Mouse (Mus musculus): ENCODE results near the gene Dnajc10. TPM values are rescaled to one million over a fixed set of nuclear protein-coding genes. Genes with fewer than 3 reads are reported as not detected.

The Dnajc10 gene
- polyA plus RNA-seq, 1 experiment = 31.4 TPM

- Histone ChIP-seq H3K4me2 (ENCODE audit: low read depth) (no peak overlapping the region), H3K79me2 (ENCODE audit: control insufficient read depth, insufficient read depth) (no peaks in the 10 kb centered on the region), H3K27me3 (ENCODE audit: control insufficient read depth, insufficient read depth, insufficient read length) (no peaks in the 10 kb centered on the region), H3K4me3 (no peak overlapping the region), H3K36me3 (ENCODE audit: control insufficient read depth, insufficient read depth) (peaks cover 26% of the 10 kb centered on the region), H3ac (ENCODE audit: control insufficient read depth, insufficient read length) (no peak overlapping the region)
- TF ChIP-seq E2F4 (IDR thresholded peaks at IDR 0.05; ENCODE audit: insufficient read depth) = no peak
- no peak for TF ChIP-seq USF1 (IDR thresholded peaks at IDR 0.05; ENCODE audit: low read depth)
- no peak for TF ChIP-seq POLR2A (IDR thresholded peaks at IDR 0.05; ENCODE audit: insufficient read length, low read depth)
- no peak for TF ChIP-seq TCF3 (IDR thresholded peaks at IDR 0.05; ENCODE audit: insufficient read length, low read depth)
- TF ChIP-seq CEBPB (IDR thresholded peaks at IDR 0.05; ENCODE audit: insufficient read depth, poor library complexity, severe bottlenecking) = no peak
- no peak for TF ChIP-seq MYOG (IDR thresholded peaks at IDR 0.05; ENCODE audit: control insufficient read depth in 1 of 3, insufficient read depth in 1 of 3, insufficient read length in 2 of 3, low read depth in 2 of 3)
- no peak for TF ChIP-seq REST (IDR thresholded peaks at IDR 0.05; ENCODE audit: insufficient read depth, insufficient read length)
These were observed 41.5 kb downstream of the Dnajc10 start for GRCm38 (mm10) chr2:80356656-80357231.

GRCm38 (mm10) chr2:80371458-80371857 lies 56.2 kb downstream of the Dnajc10 start:
- no peaks in the 10 kb centered on the region for H3K79me2 ChIP-seq (ENCODE audit: control insufficient read depth, insufficient read depth)
- no peak overlapping the region for H3K4me2 ChIP-seq (ENCODE audit: low read depth)
- no peak for TF ChIP-seq MYOG (IDR thresholded peaks at IDR 0.05; ENCODE audit: control insufficient read depth in 1 of 3, insufficient read depth in 1 of 3, insufficient read length in 2 of 3, low read depth in 2 of 3)
- H3K4me3 ChIP-seq = no peak overlapping the region
- no peaks in the 10 kb centered on the region for H3K27me3 ChIP-seq (ENCODE audit: control insufficient read depth, insufficient read depth, insufficient read length)
- H3K36me3 ChIP-seq (ENCODE audit: control insufficient read depth, insufficient read depth) = no peaks in the 10 kb centered on the region
- H3ac ChIP-seq (ENCODE audit: control insufficient read depth, insufficient read length) = no peak overlapping the region

GRCm38 (mm10) chr2:80374892-80375291 lies 59.6 kb downstream of the Dnajc10 start:
- Histone ChIP-seq H3K79me2 (ENCODE audit: control insufficient read depth, insufficient read depth) (no peaks in the 10 kb centered on the region), H3K4me3 (no peak overlapping the region), H3K36me3 (ENCODE audit: control insufficient read depth, insufficient read depth) (no peaks in the 10 kb centered on the region), H3ac (ENCODE audit: control insufficient read depth, insufficient read length) (no peak overlapping the region), H3K4me2 (ENCODE audit: low read depth) (no peak overlapping the region), H3K27me3 (ENCODE audit: control insufficient read depth, insufficient read depth, insufficient read length) (no peaks in the 10 kb centered on the region)
- TF ChIP-seq SRF (IDR thresholded peaks at IDR 0.05; ENCODE audit: control insufficient read depth, insufficient read length, low read depth) (no peak), E2F4 (IDR thresholded peaks at IDR 0.05; ENCODE audit: insufficient read depth) (no peak), MYOD1 (IDR thresholded peaks at IDR 0.05; ENCODE audit: control insufficient read depth in 1 of 3, insufficient read length in 2 of 3, low read depth in 2 of 3) (no peak), REST (IDR thresholded peaks at IDR 0.05; ENCODE audit: insufficient read depth, insufficient read length) (no peak), MYOG (IDR thresholded peaks at IDR 0.05; ENCODE audit: control insufficient read depth in 1 of 3, insufficient read depth in 1 of 3, insufficient read length in 2 of 3, low read depth in 2 of 3) (no peak), POLR2AphosphoS2 (IDR thresholded peaks at IDR 0.05; ENCODE audit: insufficient read length, low read depth) (no peak), TCF3 (IDR thresholded peaks at IDR 0.05; ENCODE audit: insufficient read length, low read depth) (no peak), USF1 (IDR thresholded peaks at IDR 0.05; ENCODE audit: low read depth) (no peak)

GRCm38 (mm10) chr2:80379848-80380247 lies 64.6 kb downstream of the Dnajc10 start:
- H3K79me2 ChIP-seq (ENCODE audit: control insufficient read depth, insufficient read depth) = no peaks in the 10 kb centered on the region
- H3ac ChIP-seq (ENCODE audit: control insufficient read depth, insufficient read length) = no peak overlapping the region
- TF ChIP-seq TCF12 (IDR thresholded peaks at IDR 0.05; ENCODE audit: insufficient read depth, poor library complexity, severe bottlenecking) (no peak), SRF (IDR thresholded peaks at IDR 0.05; ENCODE audit: control insufficient read depth, insufficient read length, low read depth) (no peak), USF1 (IDR thresholded peaks at IDR 0.05; ENCODE audit: low read depth) (no peak), CEBPB (IDR thresholded peaks at IDR 0.05; ENCODE audit: insufficient read depth, poor library complexity, severe bottlenecking) (no peak), MYOG (IDR thresholded peaks at IDR 0.05; ENCODE audit: control insufficient read depth in 1 of 3, insufficient read depth in 1 of 3, insufficient read length in 2 of 3, low read depth in 2 of 3) (no peak), POLR2AphosphoS2 (IDR thresholded peaks at IDR 0.05; ENCODE audit: insufficient read length, low read depth) (no peak), MAX (IDR thresholded peaks at IDR 0.05; ENCODE audit: low read depth) (no peak), TCF3 (IDR thresholded peaks at IDR 0.05; ENCODE audit: insufficient read length, low read depth) (no peak), E2F4 (IDR thresholded peaks at IDR 0.05; ENCODE audit: insufficient read depth) (no peak), MYOD1 (IDR thresholded peaks at IDR 0.05; ENCODE audit: control insufficient read depth in 1 of 3, insufficient read length in 2 of 3, low read depth in 2 of 3) (no peak), REST (IDR thresholded peaks at IDR 0.05; ENCODE audit: insufficient read depth, insufficient read length) (no peak), POLR2A (IDR thresholded peaks at IDR 0.05; ENCODE audit: insufficient read length, low read depth) (no peak)
- H3K4me2 ChIP-seq (ENCODE audit: low read depth) = no peak overlapping the region
- no peaks in the 10 kb centered on the region for H3K36me3 ChIP-seq (ENCODE audit: control insufficient read depth, insufficient read depth)
- H3K27me3 ChIP-seq (ENCODE audit: control insufficient read depth, insufficient read depth, insufficient read length) = no peaks in the 10 kb centered on the region
- no peak overlapping the region for H3K4me3 ChIP-seq

GRCm38 (mm10) chr2:80384447-80384846 lies 69.2 kb downstream of the Dnajc10 start:
- Histone ChIP-seq H3ac (ENCODE audit: control insufficient read depth, insufficient read length) (no peak overlapping the region), H3K4me3 (no peak overlapping the region), H3K36me3 (ENCODE audit: control insufficient read depth, insufficient read depth) (no peaks in the 10 kb centered on the region), H3K4me2 (ENCODE audit: low read depth) (peak overlapping the region; percentile 16), H3K79me2 (ENCODE audit: control insufficient read depth, insufficient read depth) (no peaks in the 10 kb centered on the region), H3K27me3 (ENCODE audit: control insufficient read depth, insufficient read depth, insufficient read length) (no peaks in the 10 kb centered on the region)
- no peak for TF ChIP-seq CEBPB (IDR thresholded peaks at IDR 0.05; ENCODE audit: insufficient read depth, poor library complexity, severe bottlenecking)
- no peak for TF ChIP-seq REST (IDR thresholded peaks at IDR 0.05; ENCODE audit: insufficient read depth, insufficient read length)
- TF ChIP-seq MYOD1 (IDR thresholded peaks at IDR 0.05; ENCODE audit: control insufficient read depth in 1 of 3, insufficient read length in 2 of 3, low read depth in 2 of 3) = no peak
- no peak for TF ChIP-seq SRF (IDR thresholded peaks at IDR 0.05; ENCODE audit: control insufficient read depth, insufficient read length, low read depth)
- TF ChIP-seq POLR2A (IDR thresholded peaks at IDR 0.05; ENCODE audit: insufficient read length, low read depth) = no peak
- TF ChIP-seq USF1 (IDR thresholded peaks at IDR 0.05; ENCODE audit: low read depth) = no peak
- TF ChIP-seq MYOG (IDR thresholded peaks at IDR 0.05; ENCODE audit: control insufficient read depth in 1 of 3, insufficient read depth in 1 of 3, insufficient read length in 2 of 3, low read depth in 2 of 3) = no peak
- no peak for TF ChIP-seq TCF3 (IDR thresholded peaks at IDR 0.05; ENCODE audit: insufficient read length, low read depth)
- no peak for TF ChIP-seq TCF12 (IDR thresholded peaks at IDR 0.05; ENCODE audit: insufficient read depth, poor library complexity, severe bottlenecking)
- TF ChIP-seq E2F4 (IDR thresholded peaks at IDR 0.05; ENCODE audit: insufficient read depth) = no peak
- no peak for TF ChIP-seq POLR2AphosphoS2 (IDR thresholded peaks at IDR 0.05; ENCODE audit: insufficient read length, low read depth)
